Mouse (Mus musculus): ENCODE results near the gene Bmp8a.

Bmp8a gene

DNA sequence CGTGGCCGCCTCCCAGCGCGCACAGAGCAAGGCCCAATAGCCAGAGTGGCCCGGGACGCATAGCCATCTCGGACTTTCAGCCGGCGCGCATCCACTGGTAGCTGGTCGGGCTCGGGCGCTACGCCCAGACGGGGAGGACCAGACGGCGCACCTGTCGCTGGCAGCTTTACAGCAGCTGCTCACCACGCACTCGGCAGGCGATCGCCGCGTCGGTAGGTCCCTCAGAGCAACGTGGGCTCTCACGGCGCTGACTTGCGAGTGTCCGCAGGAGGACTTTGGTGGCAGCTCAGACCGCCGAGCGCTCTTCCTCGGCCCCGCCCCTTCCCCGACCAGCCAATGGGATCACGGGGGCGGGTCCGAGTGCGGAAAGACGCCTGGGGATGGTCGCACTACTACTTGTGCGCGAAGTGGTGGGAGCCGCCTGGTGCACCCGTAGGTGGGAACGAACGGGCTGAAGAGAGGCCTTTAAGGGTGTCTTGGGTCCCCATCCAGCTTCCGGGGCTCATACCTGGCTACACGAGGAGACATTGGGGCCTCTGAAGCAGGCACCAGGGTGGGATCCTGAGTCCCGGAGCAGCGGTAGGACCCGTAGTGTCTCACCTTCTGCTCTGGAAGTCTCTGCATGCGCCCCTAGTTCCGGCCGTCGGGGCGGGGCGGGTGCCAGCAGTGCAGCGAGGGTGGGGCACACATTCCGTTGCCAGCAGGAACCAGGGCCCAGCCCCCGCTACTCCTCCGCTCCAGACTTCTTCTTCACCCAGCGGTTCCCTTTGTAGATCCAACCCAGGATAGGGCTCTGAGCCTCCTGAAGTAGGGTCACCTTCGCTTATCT is at the start of gene Bmp8a:
TSS of gene Bmp8a (minus strand) at position 611 of the 829 bp plus-strand sequence.
- ChIA-PET POLR2A (interaction anchor here in 3 of 4 experiments (0.5 to 7.6 kb wide), 37 partner anchors 8 to 574 kb away, joined by 3 to 61 read pairs (median 5); partner anchors contain the start of gene Rragc (in 1 of the 3)), CTCF (interaction anchor here in 3 of 4 experiments (0.7 to 1.7 kb wide), 8 partner anchors 9 to 39 kb away, joined by 3 to 9 read pairs (median 4); no protein-coding TSS in a partner anchor)

DNA sequence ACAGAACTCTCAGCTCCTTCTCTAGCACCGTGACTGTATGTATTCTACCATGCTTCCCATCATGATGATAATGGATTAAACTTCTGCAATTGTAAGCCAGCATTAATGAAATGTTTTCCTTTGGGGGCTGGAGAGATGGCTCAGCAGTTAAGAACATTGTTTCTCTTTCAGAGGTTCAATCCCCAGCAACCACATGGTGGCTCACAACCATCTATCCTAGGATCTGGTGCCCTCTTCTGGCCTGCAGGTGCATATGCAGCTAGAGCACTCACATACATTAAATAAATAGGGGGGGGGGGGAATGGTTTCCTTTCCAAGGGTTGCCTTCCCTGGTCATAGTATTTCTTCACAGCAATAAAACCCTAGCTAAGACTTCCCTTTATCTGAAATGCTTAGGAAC is 49.1 kb upstream of the Bmp8a start:
- ChIA-PET CTCF (interaction anchor here (0.6 to 2.4 kb wide), 27 partner anchors 9 to 476 kb away, joined by 3 to 18 read pairs (median 5); partner anchors contain the start of gene Pabpc4 (in 1 of the 4)), POLR2A (interaction anchor here (0.6 to 2.4 kb wide), 15 partner anchors 12 to 596 kb away, joined by 3 to 7 read pairs (median 4); no protein-coding TSS in a partner anchor)

DNA sequence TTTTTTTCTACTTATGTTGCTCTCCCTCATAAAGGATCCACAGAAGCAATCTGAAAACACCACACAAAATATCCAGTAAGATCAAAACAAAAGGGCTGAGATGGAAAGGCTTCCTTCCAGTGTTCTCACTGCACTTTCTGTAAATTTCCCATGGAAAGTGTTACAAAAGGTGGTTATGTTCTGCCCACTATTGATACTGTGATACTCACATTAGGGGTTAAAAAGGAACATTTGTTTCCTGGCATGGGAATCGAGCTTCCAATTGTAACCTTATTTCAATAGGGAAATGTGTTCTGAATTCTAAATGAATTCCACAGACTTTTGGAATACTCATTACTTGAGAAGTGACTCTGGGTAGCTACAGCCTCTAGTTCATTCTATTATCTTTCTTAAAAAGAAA is 42.0 kb upstream of the Bmp8a start:
- CTCF ChIA-PET, result no interaction called here
- POLR2A ChIA-PET, result interaction anchor here in 1 of 4 experiments (0.6 to 1.3 kb wide), 2 partner anchors 36 to 1467 kb away, joined by 3 to 4 read pairs; no protein-coding TSS in a partner anchor

DNA sequence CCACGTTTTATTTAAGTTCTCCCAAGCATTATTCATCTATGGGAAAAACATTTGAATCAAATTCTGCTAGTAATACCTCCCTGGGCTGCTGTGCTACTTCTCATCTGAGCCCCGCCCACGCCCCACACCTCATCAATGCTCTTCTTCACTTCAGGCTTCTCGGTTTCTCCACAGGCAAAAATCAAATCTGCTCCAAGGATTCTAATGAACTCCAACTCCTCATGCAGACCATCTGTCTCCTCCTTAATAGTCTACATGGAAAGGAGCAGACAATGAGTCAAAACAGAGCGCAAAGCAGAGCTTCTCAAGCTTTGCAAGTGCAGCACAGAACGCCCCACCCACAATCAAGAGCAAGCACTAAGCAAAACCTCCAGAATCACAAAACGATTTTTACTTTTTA is 40.1 kb upstream of the Bmp8a start:
- ChIA-PET CTCF (interaction anchor here in 2 of 4 experiments (0.6 to 1.3 kb wide), 2 partner anchors 9 kb away, joined by 3 read pairs; no protein-coding TSS in a partner anchor), POLR2A (interaction anchor here in 1 of 4 experiments (1.0 kb wide), 1 partner anchor 76 kb away, joined by 3 read pairs; no protein-coding TSS in a partner anchor)

DNA sequence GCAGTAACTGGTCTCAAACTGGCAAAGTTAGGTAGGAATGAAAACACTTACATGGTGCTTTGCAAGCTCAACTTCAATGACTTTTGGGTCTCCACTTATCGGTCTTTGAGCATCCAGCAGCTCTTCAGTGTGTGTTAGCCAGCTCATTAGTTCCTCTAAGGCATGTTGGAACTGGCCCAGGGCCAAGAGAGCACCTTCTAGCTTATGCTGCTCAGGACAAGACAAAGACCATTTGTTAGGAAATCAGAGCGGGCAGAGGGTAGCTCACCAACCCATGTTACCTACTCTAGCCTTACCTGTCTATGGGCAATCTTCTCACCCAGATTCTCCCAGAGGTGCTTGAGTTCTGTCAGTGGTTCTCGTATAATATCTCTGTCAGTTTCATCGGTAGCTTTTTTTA is 39.0 kb upstream of the Bmp8a start:
- ChIA-PET CTCF (interaction anchor here in 2 of 4 experiments (0.8 to 1.4 kb wide), 4 partner anchors 9 to 40 kb away, joined by 3 read pairs; no protein-coding TSS in a partner anchor), POLR2A (interaction anchor here in 1 of 4 experiments (0.6 to 1.7 kb wide), 3 partner anchors 9 to 166 kb away, joined by 3 to 6 read pairs (median 4); no protein-coding TSS in a partner anchor)

DNA sequence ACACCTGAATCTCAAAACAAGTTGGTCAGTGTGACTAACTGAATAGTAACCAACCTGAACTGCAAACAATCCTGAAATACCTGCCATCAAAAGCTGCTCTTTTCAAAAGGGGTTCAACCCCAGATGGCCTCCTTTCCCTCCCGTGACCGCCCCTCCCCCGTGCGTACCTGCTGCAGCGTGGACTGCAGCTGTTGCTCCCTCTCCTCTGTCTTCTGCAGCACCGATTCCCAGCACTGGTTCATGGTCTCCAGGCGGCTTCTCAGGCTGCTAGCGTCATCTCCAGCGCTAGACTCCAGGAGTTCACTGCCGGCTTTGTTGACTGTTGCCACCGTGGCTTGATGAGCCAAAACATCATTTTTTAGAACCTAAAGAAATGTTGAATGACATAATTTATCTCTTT is 38.5 kb upstream of the Bmp8a start:
- CTCF ChIA-PET, result interaction anchor here in 2 of 4 experiments (0.8 to 1.4 kb wide), 3 partner anchors 10 to 39 kb away, joined by 3 read pairs; no protein-coding TSS in a partner anchor
- POLR2A ChIA-PET, result interaction anchor here in 1 of 4 experiments (1.2 to 1.7 kb wide), 3 partner anchors 9 to 76 kb away, joined by 3 to 6 read pairs (median 4); no protein-coding TSS in a partner anchor

DNA sequence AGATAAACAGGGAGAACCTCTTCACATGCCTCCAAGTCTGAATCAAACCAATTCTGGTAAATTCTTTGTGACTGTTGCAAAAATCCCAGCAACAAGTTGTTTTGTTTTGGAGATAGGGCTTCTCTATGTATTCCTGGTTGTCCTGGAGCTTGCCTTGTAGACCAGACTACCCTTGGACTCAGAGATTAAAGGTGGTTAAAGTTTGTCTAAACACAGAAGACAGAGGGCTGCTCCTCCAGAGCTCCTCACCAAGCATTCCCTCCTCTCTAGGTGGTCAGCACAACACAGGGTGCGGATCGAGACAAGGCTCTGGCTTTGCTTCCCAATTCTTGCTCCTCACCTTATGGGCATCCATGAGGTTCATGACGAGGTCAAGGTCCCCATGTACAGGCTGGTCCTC is 33.0 kb upstream of the Bmp8a start:
- ChIA-PET CTCF (no interaction called here), POLR2A (interaction anchor here in 1 of 4 experiments (0.5 kb wide), 1 partner anchor 378 kb away, joined by 3 read pairs; no protein-coding TSS in a partner anchor)

DNA sequence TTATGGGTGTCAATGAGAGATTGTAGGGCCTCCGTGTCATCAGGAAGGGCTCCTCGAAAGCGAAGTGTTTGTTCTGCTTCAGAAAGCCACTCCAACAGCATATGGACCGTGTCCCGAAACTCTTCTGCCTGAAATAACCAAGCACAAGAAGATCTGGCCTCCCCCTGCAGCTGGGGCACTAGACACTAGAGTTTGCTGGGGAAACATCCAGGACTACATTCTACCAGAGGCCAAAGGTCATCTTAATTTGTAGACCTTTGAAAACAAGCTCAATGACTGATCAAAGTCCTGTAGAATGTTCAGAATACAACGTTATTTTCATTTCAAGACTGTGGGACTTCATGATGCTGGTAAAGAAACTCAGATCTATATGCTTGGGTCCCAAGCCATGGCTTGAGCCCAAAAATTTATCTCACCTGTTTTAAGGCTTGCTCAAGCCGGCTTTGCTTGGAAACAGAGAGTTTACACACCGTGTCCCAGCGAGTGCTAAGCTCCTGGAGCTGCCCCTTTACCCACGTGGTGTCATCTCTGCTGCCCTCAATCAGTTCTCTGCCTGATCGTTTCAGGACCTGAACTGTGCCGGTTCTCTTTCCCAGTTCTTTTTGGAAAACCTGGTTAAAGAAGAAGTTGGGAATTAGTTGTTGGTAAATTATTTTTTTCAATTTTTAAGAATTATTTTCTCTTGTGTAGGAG is 31.4 kb upstream of the Bmp8a start:
- ChIA-PET POLR2A (no interaction called here), CTCF (no interaction called here)

DNA sequence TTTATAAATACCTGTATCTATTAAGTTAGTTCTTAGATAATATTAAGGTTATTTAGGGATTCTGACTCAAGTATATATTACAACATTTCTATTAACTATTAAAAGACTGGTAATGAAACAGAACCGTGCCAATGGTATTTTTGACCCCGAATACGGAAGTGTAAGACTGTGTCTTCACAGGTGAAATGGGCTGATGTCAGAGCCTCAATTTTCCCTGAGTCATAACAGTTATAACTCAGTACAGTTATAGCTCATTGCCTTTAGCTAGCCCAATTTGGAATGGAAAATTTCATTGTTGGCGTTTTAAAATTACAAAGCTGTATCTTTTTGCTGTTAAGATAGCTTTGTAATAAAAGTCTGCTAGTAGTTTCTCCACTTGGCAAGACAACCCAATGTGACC is 20.5 kb upstream of the Bmp8a start:
- ChIA-PET POLR2A (interaction anchor here in 2 of 4 experiments (0.8 to 4.6 kb wide), 8 partner anchors 11 to 79 kb away, joined by 3 to 27 read pairs (median 4); no protein-coding TSS in a partner anchor), CTCF (interaction anchor here in 1 of 4 experiments (0.9 kb wide), 2 partner anchors 63 to 156 kb away, joined by 3 to 4 read pairs; no protein-coding TSS in a partner anchor)

DNA sequence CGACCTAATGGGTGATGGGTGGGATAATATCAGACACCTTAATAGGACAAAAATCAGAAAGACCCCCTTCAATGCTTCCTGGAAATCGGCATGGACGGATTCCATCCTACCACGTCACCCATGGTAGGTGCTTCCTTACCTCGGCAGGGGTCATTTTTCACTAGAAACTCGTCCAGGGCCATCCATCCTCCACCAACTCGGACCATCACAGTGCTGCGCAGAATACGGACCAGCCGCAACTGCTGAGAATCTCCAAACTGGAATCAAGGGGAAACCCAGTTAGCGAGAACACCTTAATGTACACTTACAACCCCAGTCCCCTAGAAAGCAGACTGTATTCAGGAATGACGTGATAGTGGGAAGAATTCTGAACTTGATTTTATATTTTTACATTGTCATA is 17.7 kb upstream of the Bmp8a start:
- CTCF ChIA-PET, result interaction anchor here in 2 of 4 experiments (0.8 to 1.6 kb wide), 2 partner anchors 55 to 56 kb away, joined by 3 read pairs; no protein-coding TSS in a partner anchor
- POLR2A ChIA-PET, result interaction anchor here in 2 of 4 experiments (0.8 to 4.6 kb wide), 10 partner anchors 8 to 110 kb away, joined by 3 to 27 read pairs (median 4); partner anchors contain the start of gene Bmp8a (in 1 of the 2)

DNA sequence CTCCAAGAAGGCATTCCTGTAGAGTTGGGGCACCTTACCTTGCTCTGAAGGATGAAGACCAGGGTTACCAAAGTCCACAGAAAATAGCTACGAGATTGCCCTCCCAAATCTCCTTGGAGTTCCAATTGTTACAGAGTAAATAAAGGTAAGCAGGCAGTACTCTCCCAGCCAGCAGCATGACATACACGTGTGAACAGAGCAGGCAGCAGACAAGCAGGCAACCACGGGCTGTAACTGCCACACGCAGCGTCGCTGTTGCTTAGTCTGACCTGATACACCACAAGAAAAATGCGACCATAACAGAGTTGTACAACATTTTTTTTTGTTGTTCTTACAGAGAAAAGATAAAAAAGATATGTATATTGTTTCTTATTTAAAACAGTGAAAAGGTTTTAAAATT is 15.6 kb upstream of the Bmp8a start:
- ChIA-PET POLR2A (no interaction called here), CTCF (interaction anchor here in 2 of 4 experiments (1.5 to 2.5 kb wide), 2 partner anchors 18 to 53 kb away, joined by 4 to 9 read pairs; no protein-coding TSS in a partner anchor)

DNA sequence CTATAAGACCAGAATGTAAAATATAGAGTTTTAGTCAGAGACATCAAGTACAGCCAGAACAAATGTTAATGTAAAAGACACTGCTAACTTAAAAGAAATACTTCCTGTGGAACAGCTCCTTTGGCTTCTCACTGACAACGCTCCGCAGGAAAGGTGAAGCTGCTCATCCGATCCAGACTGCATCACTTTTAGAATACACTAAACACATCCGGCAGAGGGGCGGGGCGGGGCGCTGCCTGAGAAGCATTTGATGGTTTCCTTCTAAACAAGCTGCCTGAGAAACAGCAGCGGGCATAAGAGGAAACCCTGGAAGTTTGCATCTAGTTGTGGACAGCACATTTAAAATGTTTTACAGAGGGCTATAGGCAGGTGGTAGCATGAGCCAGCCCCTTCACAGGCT is 12.9 kb upstream of the Bmp8a start:
- ChIA-PET CTCF (interaction anchor here in 3 of 4 experiments (0.6 to 1.2 kb wide), 7 partner anchors 8 to 542 kb away, joined by 3 to 5 read pairs (median 3); no protein-coding TSS in a partner anchor), POLR2A (interaction anchor here in 3 of 4 experiments (0.5 to 7.3 kb wide), 12 partner anchors 10 to 76 kb away, joined by 3 to 61 read pairs (median 3); partner anchors contain the start of gene Bmp8a (in 1 of the 3))

DNA sequence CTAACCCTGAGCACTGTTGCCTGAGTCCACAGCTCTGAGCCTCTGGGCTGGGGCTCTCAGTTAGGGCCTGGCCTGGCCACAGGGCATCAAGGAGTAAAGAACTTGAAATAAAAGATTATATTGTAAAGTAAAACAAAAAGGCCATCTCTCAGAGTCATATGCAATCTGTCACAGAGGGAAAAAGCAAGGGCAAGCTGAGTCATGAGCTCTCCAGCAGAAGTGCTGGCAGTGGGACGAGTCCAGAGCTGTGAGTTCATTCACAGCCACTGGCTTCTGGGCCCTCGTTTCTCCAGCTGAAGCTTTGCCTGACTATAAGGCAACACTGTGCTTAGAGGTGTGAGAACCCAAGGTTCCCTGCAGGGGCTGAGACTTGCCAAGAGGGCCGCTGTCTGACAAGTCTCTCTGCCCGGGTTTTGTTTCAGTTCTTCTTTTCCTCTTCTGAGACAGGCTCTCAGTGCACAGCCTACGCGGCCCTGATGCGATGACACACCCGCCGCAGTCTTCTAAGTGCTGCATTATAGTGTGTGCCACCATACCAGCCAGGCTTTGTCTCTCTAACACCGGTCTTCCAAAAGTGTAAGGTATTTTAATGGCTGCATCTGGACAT is 10.3 kb upstream of the Bmp8a start:
- CTCF ChIA-PET, result interaction anchor here in 1 of 4 experiments (2.1 kb wide), 1 partner anchor 48 kb away, joined by 6 read pairs; no protein-coding TSS in a partner anchor
- POLR2A ChIA-PET, result interaction anchor here (0.9 to 7.3 kb wide), 9 partner anchors 9 to 58 kb away, joined by 3 to 61 read pairs (median 4); partner anchors contain the start of gene Bmp8a (in 1 of the 4)

DNA sequence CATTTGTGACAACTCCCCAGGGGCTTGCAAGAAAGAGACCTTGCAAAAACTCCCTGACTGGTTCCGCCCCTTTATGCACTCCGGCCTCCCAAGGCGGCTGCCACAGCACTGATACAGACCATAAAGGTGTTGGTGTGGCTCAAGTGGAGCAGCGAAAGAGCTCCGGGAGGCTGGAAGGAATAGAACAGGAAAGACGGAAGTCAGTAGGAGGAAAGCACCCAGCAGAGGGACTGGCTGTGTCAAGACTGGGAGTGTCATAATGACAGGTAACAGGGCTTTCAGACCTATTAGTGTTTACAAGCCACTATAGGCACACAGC is 378 bp upstream of the Bmp8a start:
- POLR2A ChIA-PET, result interaction anchor here in 2 of 4 experiments (0.6 to 7.6 kb wide), 25 partner anchors 10 to 371 kb away, joined by 3 to 61 read pairs (median 4); partner anchors contain the start of gene Oxct2a (in 1 of the 2)
- CTCF ChIA-PET, result interaction anchor here in 2 of 4 experiments (0.7 to 1.7 kb wide), 3 partner anchors 9 to 38 kb away, joined by 3 to 9 read pairs (median 5); no protein-coding TSS in a partner anchor

DNA sequence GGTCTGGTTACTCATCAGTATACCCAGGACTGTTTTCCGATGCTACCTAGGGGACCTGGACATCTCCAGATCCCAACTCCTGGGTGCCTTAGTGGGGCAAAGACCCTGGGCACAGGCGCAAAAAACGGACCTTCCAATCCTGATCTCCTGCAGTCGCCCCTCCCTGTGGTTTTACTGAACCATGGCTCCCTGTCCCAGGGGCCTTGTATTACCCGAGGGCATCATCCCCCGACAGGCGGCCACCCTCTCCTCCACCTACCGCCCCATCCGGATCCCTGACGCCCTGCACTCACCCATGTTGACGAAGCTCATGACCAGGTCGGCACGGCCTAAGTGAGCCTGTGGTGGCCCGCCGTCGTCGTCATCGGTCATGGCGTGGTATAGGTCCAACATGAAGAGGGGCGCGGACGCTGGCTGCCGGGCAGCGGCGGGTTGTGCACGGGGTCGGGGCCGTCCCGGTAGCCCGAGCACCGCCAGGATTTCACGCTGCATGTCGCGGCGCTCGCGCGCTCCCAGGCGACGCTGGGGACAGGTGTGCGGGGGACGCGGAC is 886 bp downstream of the Bmp8a start:
- CTCF ChIA-PET, result interaction anchor here in 3 of 4 experiments (0.7 to 1.7 kb wide), 8 partner anchors 8 to 40 kb away, joined by 3 to 9 read pairs (median 4); no protein-coding TSS in a partner anchor
- POLR2A ChIA-PET, result interaction anchor here in 3 of 4 experiments (0.5 to 7.6 kb wide), 30 partner anchors 9 to 575 kb away, joined by 3 to 61 read pairs (median 5); partner anchors contain the start of gene Rragc (in 1 of the 3)

DNA sequence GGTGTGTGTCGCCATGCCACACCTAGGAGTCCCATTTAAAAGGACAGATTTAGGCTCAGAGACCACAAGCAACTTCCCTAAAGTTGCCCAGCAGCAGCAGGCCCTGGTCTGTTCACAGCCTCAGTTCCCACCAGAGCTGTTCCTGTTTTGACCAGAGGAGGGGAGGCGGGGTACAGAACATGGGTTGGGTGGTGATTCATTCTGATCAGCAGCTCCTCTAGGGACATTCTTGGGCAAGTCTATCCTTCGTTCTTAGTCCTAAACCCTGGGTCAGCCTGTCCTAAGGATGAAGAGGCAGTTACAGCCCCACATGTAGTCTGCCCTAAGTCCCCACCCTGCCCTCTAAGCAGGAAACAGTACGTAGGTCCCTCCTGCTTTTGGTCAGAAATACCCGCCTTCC is 2.8 kb downstream of the Bmp8a start:
- POLR2A ChIA-PET, result interaction anchor here in 3 of 4 experiments (0.5 to 1.8 kb wide), 10 partner anchors 9 to 391 kb away, joined by 3 to 17 read pairs (median 4); no protein-coding TSS in a partner anchor

DNA sequence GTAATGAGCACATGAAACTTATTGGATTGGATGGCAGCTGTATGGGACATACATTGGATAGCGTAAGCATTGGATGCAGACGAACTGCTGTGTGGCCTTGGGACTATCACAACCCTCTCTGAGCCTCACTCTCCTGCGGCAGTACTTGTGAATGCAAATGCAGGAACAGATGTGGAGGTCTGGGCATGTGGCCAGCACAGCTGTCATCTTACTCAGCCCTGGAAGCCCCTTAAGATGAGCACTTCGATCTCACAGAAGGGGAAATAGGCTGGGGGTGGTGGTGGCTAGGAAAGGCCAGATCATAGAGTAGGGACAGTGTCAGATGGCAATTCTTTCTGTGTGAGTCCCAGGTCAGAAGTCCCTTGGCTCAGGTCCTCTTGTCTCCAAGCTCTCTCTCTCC is 5.4 kb downstream of the Bmp8a start:
- CTCF ChIA-PET, result interaction anchor here in 3 of 4 experiments (0.7 to 1.3 kb wide), 4 partner anchors 32 to 121 kb away, joined by 3 to 4 read pairs (median 4); no protein-coding TSS in a partner anchor
- POLR2A ChIA-PET, result interaction anchor here in 2 of 4 experiments (1.5 to 2.3 kb wide), 2 partner anchors 10 to 180 kb away, joined by 3 to 8 read pairs; no protein-coding TSS in a partner anchor

More for the DNA sequence above, 2.8 kb downstream of the Bmp8a start:
- CTCF ChIA-PET, result interaction anchor here in 3 of 4 experiments (0.5 to 1.5 kb wide), 7 partner anchors 9 to 1222 kb away, joined by 3 to 8 read pairs (median 4); no protein-coding TSS in a partner anchor

All from embryonic stem cell, embryonic (primary cell).